Mouse (Mus musculus) adrenal gland, postnatal 4 days (tissue): ENCODE data around the gene Dync1h1. TPM values are rescaled to one million over a fixed set of nuclear protein-coding genes. Genes with fewer than 3 reads are reported as not detected.
"Not testable (repeated sequence)": the region's sequence is repeated elsewhere in the genome, so short reads cannot be mapped to it uniquely, and the experiment has no call there.

Experiments
- DNase-seq, 2 experiments: peaks; one replicate each; pipeline ENCODE4 v3.0.0; 2021 to 2022; ENCODE audit warnings: low spot score in 2 of 2, mixed read lengths in 2 of 2
- total RNA-seq, 2 experiments: library from RNA; stranded (reverse); gene quantifications; 2 replicates each; pipeline ENCODE4 v1.2.3; 2021

The Dync1h1 gene
- total RNA-seq, 2 experiments from 2014 or later, result 116 to 140 TPM

DNA sequence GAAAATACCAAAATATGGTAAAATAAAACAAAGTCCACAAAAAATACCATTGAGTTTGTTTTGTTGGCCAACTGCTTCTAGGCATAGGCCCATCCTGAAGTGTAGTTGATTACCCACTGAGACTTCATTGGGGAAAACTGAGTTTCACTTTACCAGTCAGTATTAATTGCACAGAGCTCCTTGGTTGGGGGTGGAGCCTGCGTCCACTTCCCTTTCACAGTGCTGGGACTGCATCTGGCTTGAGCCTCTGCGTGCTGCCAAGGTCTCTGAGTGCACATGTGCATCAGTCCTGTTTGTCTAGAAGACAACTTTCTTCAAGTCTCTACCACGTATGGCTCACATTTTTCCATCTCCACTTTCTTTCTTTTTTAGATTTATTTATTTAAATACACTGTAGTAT, 4.9 kb downstream of the Dync1h1 start:
- no peak for DNase-seq

DNA sequence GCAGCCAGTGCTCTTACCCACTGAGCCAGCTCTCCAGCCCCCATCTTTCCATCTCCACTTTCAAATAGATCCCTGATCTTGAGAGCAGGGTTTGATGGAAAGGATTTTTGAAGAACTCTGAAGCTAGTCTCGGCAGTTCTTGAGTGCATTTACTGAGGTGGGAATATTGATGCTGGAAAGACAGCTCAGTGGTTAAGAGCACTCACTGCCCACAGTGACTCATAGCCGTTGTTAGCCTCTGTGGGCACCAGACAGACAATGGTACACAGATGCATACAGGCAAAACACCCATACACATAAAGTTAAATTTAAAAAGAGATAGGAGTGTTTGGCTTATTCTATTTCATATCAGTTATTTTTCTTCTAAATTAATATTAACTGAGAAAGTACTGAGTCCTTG, 5.4 kb downstream of the Dync1h1 start:
- DNase-seq, result no peak

DNA sequence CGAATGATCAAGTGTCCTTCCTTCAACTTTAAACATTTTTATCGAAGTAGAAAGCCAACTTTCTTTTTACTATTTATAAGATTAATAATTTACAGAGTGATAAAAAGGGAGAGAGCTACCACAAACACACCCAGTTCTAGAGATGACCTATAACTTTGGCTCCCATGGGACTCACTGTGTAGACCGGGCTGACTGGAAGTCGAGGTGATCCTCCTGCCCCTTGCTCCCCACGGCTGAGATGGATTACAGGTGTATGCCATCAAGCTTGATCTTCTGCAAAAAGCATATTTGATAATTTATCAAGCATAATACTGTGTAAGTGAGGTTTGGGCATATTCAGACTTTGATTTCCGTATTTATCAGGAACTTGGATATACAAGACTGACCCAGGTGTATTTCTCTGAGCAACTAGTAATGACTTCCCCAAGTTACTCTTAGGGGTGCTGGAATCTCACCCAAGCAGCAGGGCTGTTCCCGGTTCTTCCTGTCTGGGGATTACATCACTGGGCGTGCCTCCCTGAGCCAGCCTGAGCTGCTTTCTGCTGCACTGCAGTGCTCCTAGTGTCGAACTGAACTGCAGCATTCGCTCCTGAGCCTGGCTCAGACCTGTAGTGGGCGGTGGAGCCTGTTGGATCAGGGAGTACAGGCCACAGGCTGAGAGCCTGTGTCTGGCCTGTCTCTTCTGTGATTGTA, 7.4 kb downstream of the Dync1h1 start:
- DNase-seq, result no peak

DNA sequence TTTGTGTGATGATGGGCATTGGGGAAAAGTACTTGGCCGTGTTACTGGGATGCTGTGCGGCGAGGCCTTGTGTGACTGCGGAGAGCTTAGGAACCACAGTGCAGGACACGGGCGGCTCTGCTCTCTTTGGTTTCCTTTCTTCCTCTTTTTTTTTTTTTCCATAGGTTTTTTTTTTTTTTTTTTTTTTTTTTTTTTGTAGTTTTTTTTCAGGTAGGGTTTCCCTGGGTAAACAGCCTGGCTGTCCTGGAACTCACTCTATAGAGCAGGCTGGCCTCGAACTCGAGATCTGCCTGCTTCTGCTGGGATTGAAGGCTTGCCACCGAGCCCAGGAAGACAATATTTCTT, 7.9 kb downstream of the Dync1h1 start:
- no peak for DNase-seq

DNA sequence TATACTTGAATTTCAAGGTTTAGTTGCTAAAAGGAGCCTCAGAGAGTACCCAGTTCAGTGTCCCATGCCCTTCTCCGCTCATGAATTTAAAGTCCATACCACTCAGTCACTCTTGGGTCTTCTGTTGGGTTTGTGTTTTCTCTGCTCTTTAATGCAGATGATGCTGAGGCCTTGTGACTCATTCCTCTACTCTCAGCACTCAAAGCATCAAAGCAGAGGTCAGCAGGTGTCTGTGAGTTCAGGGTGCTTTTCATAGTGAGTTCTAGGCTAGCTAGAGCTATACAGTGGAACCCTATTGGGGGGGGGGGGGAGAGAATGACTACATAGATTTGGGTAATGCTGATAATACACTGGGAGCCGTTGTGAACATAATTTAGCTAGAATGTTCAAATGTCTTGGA, 9.5 kb downstream of the Dync1h1 start:
- DNase-seq, result no peak

DNA sequence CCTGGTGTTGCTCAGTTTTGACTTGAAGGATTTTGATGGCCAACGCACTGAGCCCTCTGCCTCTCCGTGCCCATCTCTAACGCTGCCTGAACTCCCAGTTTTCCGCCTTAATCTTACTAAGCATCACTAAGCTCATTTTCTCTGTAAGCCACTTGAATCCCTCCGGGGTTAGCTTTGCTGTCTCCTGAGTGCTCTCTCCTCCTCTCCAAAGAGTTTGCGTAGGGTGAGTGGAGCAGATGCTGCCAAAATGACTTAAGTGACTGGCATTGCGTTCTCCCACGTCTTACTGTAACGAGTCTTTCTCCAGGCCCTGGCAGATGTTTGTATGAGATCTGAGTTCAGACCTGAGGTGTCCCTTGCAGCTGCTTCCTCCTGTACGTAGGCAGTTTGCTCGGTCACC, 28.8 kb downstream of the Dync1h1 start:
- DNase-seq, result no peak

DNA sequence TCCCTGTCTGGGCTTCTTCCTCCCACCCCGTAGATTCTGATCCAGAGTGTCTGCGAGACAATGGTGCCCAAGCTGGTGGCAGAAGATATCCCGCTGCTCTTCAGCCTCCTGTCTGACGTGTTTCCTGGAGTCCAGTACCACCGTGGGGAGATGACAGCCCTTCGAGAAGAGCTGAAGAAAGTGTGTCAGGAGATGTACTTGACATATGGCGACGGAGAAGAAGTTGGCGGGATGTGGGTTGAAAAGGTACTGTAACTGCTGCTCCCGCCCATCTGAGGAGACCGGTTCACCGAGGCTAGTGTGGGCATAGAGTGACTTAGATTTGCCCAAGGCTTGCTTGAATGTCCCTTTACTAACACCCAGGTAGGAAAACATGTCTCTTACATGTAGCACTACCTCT, 35.0 kb downstream of the Dync1h1 start:
- DNase-seq, result no peak

DNA sequence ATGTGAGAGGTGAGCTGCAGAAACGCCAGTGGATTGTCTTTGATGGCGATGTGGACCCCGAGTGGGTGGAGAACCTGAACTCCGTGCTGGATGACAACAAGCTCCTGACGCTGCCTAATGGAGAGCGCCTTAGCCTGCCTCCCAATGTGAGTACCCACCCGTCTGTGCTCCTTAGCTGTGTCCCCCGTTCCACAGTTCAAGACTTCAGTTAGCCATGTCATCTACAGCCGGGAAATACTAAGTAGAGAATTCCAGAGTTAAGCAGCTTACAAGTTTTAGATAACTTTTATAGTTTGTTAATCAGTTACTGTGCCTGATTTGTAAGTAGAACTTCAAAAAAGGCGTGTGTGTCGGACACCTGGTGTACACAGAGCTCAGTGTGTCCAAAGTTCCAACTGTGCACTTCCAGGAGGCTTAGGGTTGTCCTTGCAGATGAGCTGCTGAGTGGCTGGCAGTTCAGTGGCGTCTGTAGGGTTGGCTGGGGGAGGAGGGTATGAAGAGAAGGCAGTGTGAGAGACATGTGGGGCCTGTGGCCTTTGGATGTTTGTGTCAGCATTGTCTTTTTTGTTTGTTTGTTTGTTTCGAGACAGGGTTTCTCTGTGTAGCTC, 36.4 kb downstream of the Dync1h1 start:
- no peak for DNase-seq

DNA sequence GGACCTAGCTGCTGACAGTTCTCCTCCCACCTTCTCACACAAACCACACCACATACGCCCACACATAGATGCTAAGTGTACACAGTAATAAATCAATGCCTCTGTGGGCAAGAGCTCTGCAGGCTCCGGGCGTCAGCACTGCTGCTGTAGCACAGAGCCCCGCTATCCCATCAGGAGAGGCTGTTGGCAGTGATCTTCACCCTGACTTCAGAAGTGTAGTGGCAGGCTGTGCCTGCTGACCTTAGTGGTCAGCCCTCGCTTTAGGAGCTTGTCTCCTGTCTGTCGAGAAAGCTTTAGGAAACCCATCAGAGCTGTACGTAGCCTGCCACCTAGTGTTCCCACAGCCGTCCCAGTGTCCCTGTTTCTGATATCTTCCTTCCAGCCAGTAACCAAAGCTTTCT, 49.0 kb downstream of the Dync1h1 start:
- DNase-seq, result no peak

DNA sequence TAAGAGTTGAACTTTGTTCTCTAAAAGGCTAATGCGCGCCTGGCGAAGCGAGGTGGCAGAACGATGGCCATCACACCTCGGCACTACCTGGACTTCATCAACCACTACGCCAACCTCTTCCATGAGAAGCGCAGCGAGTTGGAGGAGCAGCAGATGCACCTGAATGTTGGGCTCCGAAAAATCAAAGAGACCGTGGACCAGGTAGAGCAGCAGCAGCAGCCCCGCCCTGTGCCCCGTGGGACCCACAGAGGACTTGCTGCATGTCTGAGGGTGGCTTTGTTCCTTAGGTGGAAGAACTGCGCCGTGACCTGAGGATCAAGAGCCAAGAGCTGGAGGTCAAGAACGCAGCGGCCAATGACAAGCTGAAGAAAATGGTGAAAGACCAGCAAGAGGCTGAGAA, 50.2 kb downstream of the Dync1h1 start:
- no peak for DNase-seq

DNA sequence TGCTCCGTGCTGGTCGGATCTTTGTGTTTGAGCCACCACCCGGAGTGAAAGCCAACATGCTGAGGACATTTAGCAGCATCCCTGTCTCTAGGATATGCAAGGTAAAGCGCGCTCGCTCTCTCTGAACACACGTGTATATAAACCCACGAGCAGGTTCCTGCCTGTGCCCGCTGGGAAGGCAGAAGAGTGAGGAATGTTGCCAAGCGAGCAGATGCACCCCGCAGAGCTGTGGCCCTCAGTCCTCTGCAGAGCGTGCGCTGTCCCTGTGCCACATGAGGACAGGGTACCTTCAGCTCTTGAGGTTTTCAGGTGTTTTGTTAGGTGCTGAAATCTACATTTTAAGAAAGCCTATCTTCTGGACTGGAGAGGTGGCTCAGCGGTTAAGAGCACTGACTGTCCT, 60.5 kb downstream of the Dync1h1 start:
- DNase-seq, result no peak

DNA sequence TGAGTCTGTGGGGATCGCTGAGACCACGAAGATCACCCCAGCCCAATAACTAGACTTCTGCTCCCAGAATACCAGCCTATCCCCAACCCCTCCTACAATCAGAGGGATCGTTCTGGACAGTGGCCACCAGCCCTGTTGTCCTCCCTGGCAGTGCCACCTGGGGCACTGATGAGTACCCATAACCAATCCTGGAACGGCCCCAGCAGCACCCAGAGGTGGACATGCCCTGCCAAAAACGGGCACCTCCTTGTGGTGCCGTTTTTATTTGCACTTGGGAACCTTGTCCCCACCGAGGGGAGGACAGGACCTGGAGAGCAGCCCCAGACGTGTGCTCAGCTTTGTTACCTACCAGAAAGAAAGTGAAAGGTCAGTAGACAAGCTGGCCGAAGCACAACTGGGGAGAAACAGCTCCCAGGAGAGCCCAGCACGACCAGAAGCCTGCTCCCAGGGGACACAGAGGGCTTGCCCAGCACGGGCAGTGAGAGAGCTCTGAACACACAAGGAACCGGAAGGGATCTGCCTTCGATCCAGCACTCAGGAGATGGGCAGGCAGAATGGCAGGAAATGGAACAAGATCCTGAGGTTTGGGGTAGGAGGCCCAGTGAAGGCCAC, 66.3 kb downstream of the Dync1h1 start:
- no peak for DNase-seq

DNA sequence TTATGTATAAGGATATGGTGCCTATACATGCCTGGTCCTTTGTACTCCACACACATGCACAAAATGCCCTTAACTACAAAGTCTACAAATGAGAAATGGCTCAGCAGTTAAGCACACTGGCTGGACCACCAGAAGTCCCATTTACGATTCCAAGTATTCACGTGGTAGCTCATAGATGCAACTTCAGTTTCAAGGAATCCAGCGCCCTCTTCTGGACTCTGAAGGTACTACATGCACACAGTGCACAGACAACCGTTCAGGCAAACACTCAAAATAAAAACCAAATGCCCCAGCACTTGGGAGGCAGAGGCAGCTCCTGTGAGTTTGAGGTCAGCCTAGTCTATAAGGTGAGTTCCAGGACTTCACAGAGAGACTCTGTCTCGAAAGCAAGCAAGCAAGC, 73.0 kb downstream of the Dync1h1 start:
- DNase-seq, result no peak

DNA sequence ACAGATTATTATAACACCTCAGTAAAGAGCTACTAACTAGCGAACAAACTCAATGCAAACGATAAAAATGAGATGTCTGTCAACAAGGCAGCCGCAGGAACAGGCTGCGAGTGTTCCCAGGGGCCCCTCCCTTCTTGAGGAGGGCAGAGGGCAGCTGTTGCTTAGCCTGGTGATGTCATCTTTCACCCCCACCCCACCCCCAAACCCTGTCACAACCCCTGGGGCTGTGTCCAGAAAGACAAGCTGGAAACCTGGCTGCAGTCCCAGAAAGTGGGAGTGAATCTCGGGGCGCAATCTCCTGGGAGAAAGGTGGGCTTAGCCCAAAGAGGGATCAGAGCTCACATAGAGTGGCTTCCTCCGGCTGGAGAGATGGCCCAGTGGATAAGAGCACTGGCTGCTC, 79.9 kb downstream of the Dync1h1 start:
- DNase-seq, result no peak

DNA sequence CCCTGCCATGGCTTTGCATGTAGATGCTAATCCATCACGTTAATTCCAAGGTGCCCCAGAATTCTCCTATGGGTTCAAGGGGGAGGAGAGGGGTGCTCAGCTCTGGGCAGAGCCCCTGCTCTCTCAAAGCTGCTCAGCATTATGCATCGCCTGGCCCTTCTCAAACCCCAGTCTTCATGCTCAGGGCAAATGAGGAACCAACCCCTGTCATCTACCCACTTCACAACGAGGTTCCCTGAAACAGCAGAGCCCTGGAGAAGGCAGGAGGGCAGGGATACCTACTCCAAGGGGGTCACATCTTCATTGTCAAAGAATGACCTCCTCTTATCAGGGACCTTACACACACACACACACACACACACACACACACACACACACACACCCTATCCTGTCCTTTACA, 80.6 kb downstream of the Dync1h1 start:
- no peak for DNase-seq

DNA sequence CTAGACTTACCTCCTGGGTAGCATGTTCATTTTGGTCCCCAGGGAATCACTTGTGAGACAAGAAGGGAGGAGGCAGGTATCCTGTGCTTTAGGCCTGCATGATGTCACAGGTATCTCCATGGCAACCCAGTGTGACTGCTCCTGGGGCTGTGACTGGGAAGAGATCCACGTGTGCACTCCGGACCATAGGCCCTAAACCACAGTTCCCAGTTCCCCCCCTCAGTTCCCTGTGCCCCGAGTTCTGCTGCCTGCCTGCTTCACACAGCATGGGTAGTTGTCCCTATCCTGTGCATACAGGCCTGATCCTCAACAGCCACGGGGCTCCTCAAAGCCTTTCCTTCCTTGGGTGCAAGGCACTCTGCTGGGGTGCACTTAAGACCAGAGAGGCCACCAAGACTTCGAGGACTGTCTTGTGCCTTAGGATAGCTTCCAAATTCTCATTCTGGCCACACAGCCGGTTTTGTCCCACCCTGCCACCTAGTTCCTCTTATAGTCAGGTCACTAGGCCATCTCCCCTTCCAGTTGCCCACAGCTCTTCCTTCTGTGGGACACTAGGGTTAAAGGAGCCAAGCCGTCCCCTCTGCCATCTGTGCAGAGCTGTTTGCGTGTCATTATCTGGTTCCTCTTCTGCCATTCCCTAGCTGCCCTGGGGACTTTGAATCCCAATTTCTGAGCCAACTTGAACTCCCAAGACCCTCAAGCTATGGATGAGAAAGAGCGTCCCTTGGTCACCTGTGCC, 81.5 kb downstream of the Dync1h1 start, which contains the start of gene 1700001K19Rik:
1700001K19Rik (minus strand) TSS at position 59 of the 739 bp plus-strand sequence.
- no peak for DNase-seq

DNA sequence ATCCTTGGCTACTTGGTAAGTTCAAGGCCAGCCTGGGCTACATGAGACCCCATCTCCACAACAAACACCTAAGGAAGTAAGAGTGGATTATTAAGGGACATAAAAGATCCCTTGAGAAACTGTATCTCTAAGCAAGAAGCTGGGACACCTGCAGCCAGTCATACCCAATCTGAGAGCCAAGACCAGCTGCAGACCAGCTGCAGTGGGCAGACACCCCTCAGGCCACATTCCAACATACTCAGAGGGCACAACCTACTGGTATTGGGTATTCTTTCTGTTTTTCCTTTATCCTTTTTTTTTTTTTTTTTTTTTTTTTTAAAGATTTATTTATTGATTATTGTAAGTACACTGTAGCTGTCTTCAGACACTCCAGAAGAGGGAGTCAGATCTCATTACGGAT, 82.3 kb downstream of the Dync1h1 start:
- DNase-seq, result no peak

DNA sequence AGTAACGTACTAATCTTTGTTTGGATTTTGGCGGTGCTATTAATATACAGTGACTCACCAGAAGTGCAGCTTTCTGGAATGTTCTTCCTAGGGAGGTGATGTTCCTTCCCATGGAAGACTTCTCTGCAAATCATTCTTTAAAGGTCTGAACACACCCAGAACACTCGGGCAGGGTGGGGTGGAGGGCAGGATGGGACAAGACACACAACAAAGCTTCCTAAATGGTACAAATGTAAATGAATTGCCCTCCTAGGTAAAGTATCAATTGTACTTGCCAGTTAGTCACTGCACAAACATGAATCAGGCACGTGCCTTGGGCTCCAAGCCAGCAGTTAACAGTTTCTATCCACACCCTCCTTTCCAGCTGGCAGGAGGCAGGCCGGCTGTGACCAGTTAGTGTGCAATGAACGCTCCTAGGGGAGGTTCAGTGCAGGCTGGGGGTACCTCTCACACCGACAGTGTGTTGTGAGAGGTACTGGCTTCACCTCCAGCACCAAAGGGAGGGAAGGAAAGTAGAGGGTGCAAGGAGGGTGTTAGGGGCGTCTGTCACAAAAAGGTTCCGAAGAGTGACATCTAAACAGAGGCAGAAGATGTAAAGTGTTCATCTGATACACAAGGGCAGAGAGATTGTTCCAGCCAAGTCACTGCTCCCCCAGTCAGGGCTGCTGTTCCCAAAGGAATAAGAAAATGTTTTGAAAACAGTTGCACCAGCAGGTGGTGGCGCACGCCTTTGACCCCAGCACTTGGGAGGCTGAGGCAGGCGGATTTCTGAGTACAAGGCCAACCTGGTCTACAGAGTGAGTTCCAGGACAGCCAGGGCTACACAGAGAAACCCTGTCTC, 86.9 kb downstream of the Dync1h1 start:
- DNase-seq, result no peak

DNA sequence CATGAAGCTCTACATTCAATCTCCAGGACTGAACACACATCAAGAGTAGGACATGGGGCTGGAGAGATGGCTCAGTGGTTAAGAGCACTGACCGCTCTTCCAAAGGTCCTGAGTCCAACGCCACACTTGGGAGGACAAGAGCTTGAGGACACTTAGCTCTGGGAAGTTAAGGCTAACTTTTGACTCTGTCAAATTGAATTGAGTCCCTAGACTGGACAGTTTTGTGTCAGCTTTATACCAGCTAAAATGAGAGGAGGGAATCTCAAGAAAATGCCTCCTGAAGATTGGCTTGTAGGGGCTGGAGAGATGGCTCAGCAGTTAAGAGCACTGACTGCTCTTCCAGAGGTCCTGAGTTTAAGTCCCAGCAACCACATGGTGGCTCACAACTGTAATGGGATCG, 87.7 kb downstream of the Dync1h1 start:
- not testable (repeated sequence) for DNase-seq

DNA sequence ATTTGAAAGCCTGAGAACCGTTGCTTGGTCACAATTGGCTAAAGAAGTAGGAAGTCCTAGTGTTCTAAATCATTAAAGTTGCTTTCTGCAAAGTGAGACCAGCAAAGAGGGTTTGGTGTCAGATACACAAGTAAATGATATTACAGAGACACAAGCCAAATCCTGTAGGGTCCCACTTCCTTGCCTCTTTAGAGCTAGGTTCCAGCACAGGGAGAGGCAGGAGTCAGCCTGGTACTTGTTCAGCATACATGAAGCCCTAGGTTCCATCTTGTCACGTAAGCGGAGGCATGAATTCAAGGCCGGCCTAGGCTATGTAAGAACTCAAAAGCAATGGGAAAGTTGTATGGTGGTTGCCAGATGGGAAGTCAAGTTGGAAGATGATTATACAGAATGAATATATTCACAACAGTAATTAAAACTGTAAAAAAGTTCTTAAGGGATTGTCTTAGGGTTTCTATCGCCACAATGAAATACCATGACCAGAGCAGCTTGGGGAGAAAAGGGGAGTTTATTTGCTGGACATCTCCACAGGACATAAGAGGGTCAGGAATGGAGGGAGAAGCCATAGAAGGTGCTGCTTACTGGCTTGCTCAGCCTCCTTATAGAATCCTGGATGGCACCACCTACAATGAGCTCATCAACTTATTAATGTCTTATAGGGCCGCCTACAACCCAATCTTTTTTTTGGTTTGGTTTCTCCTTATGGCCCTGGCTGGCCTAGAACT, 88.8 kb downstream of the Dync1h1 start:
- no peak for DNase-seq

DNA sequence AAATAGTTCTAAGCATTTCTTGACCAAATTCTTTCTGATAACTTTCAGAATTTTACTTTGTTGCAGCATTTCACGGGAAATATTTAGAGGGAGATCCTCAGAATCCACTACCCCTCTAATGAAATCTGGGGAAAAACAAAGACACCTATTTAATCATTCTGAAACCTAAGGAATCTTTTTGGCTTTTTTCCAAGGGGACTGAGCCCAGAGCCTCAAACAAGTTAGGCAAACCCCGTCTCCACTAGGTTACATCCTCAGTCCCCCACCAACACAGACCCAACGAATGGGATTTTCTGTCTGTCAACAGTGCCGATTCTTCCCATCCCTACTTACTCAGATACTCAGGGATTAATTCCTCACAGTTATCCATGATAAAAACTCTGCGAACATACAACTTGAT, 92.1 kb downstream of the Dync1h1 start:
- DNase-seq, result not testable (repeated sequence)
